Mouse (Mus musculus): ENCODE measurements around the gene Dhx40.

DNA sequence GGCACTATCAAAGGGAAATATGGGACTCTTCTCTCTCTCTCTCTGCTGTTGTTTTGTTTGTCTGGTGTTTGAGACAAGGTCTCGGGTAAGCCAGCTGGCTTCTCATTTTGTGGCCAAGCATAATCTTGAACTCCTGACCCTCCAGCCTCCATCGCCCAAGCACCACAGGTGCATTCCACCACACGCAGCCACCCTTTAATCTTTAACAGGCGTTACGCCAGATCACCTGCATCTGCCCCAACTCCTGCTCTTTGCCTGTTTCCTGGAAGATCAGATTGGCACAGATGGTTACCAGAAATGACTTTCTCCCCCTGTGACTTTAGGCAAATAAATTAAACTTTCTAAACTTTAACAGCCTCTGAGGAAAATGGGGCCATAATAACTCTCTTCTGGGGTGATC, 36.3 kb upstream of the Dhx40 start:
- TF ChIP-seq CTCF (IDR thresholded peaks at IDR 0.05; ENCODE audit: borderline replicate concordance, control insufficient read depth, extremely low read depth, insufficient read depth, low read length, poor library complexity), result no peak
- TF ChIP-seq POLR2A (IDR thresholded peaks at IDR 0.05; ENCODE audit: control insufficient read depth, extremely low read depth, insufficient read depth, low read length, poor library complexity), result no peak

Measured in thymus, adult 2 months (tissue).